Mouse (Mus musculus) intestine, embryonic 15.5 days (tissue): ENCODE data around the gene Hrh3. TPM values are rescaled to one million over a fixed set of nuclear protein-coding genes. Genes with fewer than 3 reads are reported as not detected.

Experiments
- ATAC-seq: fragments of 200-750 bp; cut with Nextera tagmentation; 2 replicates; pipeline ENCODE4 v1.8.0; 2017; ENCODE audit warnings: moderate TSS enrichment, moderate library complexity
- H3K27ac ChIP-seq: fragments of 300-500 bp; sonication (generic); 2 replicates; pipeline ENCODE4 v1.5.1; 2015; ENCODE audit warnings: mild to moderate bottlenecking, inconsistent platforms
- H3K27me3 ChIP-seq: fragments of 300-500 bp; sonication (generic); replicated peaks from 2 replicates; pipeline ENCODE4 v1.6.1; 2015; ENCODE audit warnings: inconsistent platforms
- H3K36me3 ChIP-seq: fragments of 300-500 bp; sonication (generic); 2 replicates; pipeline ENCODE4 v1.6.1; 2015; ENCODE audit warnings: inconsistent platforms
- H3K4me1 ChIP-seq: fragments of 300-500 bp; sonication (generic); replicated peaks from 2 replicates; pipeline ENCODE4 v1.6.1; 2015; ENCODE audit warnings: inconsistent platforms
- H3K4me2 ChIP-seq: fragments of 300-500 bp; sonication (generic); replicated peaks from 2 replicates; pipeline ENCODE4 v1.6.1; 2015; ENCODE audit warnings: mild to moderate bottlenecking, inconsistent platforms
- H3K4me3 ChIP-seq: fragments of 300-500 bp; sonication (generic); replicated peaks from 2 replicates; pipeline ENCODE4 v1.5.1; 2015; ENCODE audit warnings: inconsistent platforms
- H3K9ac ChIP-seq: fragments of 300-500 bp; sonication (generic); 2 replicates; pipeline ENCODE4 v1.6.1; 2015; ENCODE audit warnings: inconsistent platforms
- H3K9me3 ChIP-seq: fragments of 300-500 bp; sonication (generic); 2 replicates; pipeline ENCODE4 v1.6.1; 2016; ENCODE audit warnings: inconsistent platforms
- WGBS: fragments of 180-500 bp; shearing (Covaris S2); methylation state at CpG from one replicate; pipeline ENCODE4 v1.1.7; 2015; 5-methylcytosine and 5-hydroxymethylcytosine counted together
- polyA plus RNA-seq: library from polyadenylated mRNA; unstranded; fragments of >200 nt; fragmentation: Nextera tagmentation; extraction: Ambion mirVana; gene quantifications from 2 replicates; pipeline ENCODE4 v1.2.1, GENCODE M21; 2015

Hrh3 gene
- polyA plus RNA-seq: 0.08 TPM in 1 of 2 replicates, not detected in the other

DNA sequence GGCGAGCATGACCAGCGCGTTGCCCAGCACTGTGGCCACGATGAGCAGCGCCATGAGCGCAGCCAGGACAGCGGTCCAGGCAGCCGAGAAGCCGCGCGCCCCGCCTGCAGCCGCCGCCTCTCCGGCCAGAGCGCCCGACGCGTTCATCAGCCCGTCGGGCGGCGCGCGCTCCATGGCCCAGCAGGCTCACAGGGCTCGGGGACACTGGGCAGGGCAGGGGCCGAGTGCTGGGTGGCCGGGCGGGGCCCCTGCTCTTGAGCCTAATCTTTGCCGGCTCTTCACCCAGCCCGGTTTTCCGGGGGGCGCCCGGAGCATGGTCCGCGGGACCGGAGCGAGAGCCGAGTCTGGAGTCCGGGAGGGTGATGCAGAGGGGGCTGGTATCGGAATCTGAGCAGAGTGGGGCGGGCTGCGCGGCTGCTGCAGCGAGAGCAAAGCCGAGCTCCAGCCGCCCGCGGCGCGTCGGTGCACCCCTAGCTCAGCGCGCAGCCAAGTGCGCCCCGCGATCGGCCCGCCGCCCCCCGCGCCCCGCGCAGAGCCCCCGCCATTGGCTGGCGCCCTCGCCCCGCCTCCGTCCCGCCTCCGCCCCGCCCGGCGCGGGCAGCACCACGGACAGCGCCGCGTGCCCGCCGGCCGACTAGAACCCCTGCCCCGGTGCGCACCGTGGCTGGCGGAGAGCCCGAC is at the start of gene Hrh3:
Gene Hrh3, minus strand, starts transcription at position 511 of the 681 bp plus-strand sequence.
- Histone ChIP-seq H3K4me3 (peak within 1 kb of the TSS; percentile 52), H3K4me2 (peak within 1 kb of the TSS; percentile 94), H3K27ac (no peak within 1 kb of the TSS), H3K27me3 (peaks cover 68% of the 10 kb centered on the region), H3K4me1 (peaks cover 27% of the 10 kb centered on the region), H3K9ac (no peak within 1 kb of the TSS), H3K9me3 (no peaks in the 10 kb centered on the region), H3K36me3 (no peaks in the 10 kb centered on the region)
- WGBS: 0% methylated on average over 58 of the region's 87 CpGs
- ATAC-seq: peak; percentile 93

- peaks cover 38% of the 10 kb centered on the region for H3K36me3 ChIP-seq
- ATAC-seq: no peak
- H3K27me3 ChIP-seq: no peaks in the 10 kb centered on the region
- no peak overlapping the region for H3K4me3 ChIP-seq
- no peak overlapping the region for H3K4me2 ChIP-seq
- no peaks in the 10 kb centered on the region for H3K4me1 ChIP-seq
- no peak overlapping the region for H3K27ac ChIP-seq
- WGBS: 84% methylated on average over 9 of the region's 9 CpGs
- no peaks in the 10 kb centered on the region for H3K9me3 ChIP-seq
- no peak overlapping the region for H3K9ac ChIP-seq
These were observed 44.3 kb upstream of the Hrh3 start for GRCm38 (mm10) chr2:180148551-180148950.

DNA sequence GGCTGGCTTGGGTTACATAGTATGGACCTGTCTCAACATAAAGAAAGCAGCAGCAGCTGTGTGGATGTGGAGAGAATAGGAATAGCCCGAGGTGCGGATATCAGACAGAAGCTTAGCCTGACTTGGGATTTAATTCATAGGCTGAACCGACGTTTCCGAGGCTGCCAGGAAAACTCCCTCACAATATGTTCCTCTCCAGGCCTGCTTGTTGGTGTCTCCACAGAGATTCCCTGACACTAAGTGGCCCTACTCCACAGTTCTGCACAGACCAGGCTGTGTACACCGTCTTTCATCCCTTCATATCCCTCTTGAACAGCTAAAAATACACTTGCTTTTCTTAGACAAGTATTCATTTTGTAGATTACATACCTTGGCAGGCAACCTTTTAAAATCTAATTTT is 43.1 kb upstream of the Hrh3 start:
- Histone ChIP-seq H3K9me3 (no peaks in the 10 kb centered on the region), H3K27ac (no peak overlapping the region), H3K27me3 (no peaks in the 10 kb centered on the region), H3K4me2 (no peak overlapping the region), H3K4me3 (no peak overlapping the region), H3K4me1 (no peaks in the 10 kb centered on the region), H3K9ac (no peak overlapping the region), H3K36me3 (peaks cover 30% of the 10 kb centered on the region)
- WGBS: 91% methylated on average over 6 of the region's 6 CpGs
- no peak for ATAC-seq

- no peak for ATAC-seq
- no peaks in the 10 kb centered on the region for H3K4me1 ChIP-seq
- H3K27me3 ChIP-seq: no peaks in the 10 kb centered on the region
- H3K36me3 ChIP-seq: peaks cover 30% of the 10 kb centered on the region
- no peak overlapping the region for H3K27ac ChIP-seq
- H3K9me3 ChIP-seq: no peaks in the 10 kb centered on the region
- H3K4me2 ChIP-seq: no peak overlapping the region
- no peak overlapping the region for H3K9ac ChIP-seq
- 94% methylated on average over 2 of the region's 2 CpGs for WGBS
- no peak overlapping the region for H3K4me3 ChIP-seq
These were observed 41.8 kb upstream of the Hrh3 start for GRCm38 (mm10) chr2:180146091-180146490.

DNA sequence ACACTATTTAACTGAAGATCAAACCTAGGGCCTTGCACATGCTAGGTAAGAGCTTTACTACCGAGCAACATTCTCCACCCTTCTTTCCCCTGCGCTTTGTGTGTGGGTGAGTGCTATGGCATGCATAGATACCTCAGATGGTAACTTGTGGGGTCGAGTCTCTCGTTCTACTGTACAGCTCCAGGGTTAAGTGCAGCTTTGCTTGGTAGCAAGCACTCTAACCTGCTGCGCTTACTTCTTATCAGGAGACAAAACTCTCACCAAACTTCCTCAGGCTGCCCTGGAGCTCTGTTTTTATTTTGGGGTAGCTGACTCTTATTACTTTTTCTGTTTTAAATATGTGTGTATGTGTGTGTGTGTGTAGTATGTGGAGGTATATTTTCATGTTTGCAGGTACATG is 31.1 kb upstream of the Hrh3 start:
- WGBS: 88% methylated on average over 5 of the region's 5 CpGs
- Histone ChIP-seq H3K4me1 (no peaks in the 10 kb centered on the region), H3K4me2 (no peak overlapping the region), H3K36me3 (no peaks in the 10 kb centered on the region; the same call in 1 of the 2 replicates), H3K27ac (no peak overlapping the region), H3K9me3 (no peaks in the 10 kb centered on the region), H3K9ac (no peak overlapping the region), H3K27me3 (no peaks in the 10 kb centered on the region), H3K4me3 (no peak overlapping the region)
- no peak for ATAC-seq

DNA sequence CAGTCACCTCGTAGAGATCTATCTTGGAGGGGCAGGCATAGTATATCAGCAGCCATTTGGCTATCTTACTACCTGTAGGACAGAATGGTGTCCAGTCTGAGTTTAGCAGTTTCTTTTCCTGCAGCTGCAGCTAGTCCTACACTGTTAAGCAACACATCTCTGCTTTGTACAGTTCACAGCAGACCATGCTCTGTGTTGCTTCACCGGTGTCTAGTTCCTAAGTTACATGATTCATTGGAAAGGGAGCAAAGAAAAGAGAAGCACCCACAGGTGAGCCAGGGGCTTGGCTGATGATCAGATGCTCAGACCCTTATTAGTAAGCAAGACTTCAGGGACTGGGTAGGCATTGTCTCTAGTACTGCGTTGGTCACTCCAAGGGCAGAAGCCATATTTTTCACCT is 29.6 kb upstream of the Hrh3 start:
- Histone ChIP-seq H3K4me3 (no peak overlapping the region), H3K9ac (no peak overlapping the region), H3K27me3 (no peaks in the 10 kb centered on the region), H3K4me2 (no peak overlapping the region), H3K27ac (no peak overlapping the region), H3K36me3 (no peaks in the 10 kb centered on the region), H3K4me1 (no peaks in the 10 kb centered on the region), H3K9me3 (no peaks in the 10 kb centered on the region)
- WGBS: 81% methylated on average over 3 of the region's 3 CpGs
- ATAC-seq: no peak

DNA sequence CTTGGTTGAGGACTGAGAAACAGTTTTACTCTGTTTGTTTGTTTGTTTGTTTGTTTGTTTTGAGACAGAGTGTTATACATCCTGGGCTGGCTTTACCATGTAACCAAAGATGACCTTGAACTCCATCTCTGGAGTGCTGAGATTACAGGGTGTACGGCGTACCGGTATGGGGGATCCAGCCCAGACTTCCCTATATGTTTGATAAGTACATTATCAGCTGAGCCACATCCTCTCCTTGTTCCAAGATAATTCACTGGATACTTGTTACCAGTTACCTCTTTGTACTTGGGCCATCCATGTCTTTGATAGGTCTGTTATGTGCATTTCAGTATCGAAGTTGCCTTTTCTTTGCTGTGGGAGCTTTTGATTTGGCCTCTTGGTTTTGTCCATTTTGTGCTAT is 28.9 kb upstream of the Hrh3 start:
- Histone ChIP-seq H3K4me1 (no peaks in the 10 kb centered on the region), H3K4me3 (no peak overlapping the region), H3K4me2 (no peak overlapping the region), H3K9ac (no peak overlapping the region), H3K9me3 (no peaks in the 10 kb centered on the region), H3K27me3 (no peaks in the 10 kb centered on the region), H3K27ac (no peak overlapping the region), H3K36me3 (no peaks in the 10 kb centered on the region)
- 89% methylated on average over 4 of the region's 4 CpGs for WGBS
- ATAC-seq: no peak

DNA sequence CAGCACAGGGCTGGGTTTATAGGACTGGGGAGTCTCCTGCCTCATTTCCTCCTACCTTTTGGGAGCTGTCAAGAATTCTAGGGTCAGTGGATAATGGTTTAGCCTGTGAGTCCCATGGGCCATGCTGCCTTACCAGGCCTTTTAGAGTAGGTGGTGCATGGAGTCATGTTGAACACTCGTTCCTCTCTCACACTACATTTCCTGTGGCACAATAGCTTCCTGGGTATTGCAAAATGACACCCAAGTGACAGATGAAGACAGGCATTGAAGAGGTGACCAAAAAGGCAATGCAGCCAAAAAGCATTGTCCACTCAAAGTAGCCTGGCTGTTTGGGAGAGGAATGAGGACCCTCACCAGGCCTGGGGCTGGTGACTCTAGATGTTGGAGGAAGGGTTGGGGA is 23.4 kb upstream of the Hrh3 start:
- H3K4me3 ChIP-seq: no peak overlapping the region
- no peaks in the 10 kb centered on the region for H3K27me3 ChIP-seq
- no peak for ATAC-seq
- H3K4me1 ChIP-seq: peaks cover 3% of the 10 kb centered on the region; the same call in 1 of the 2 replicates
- H3K4me2 ChIP-seq: no peak overlapping the region
- H3K9me3 ChIP-seq: no peaks in the 10 kb centered on the region
- 79% methylated on average over 1 of the region's 1 CpGs for WGBS
- no peak overlapping the region for H3K27ac ChIP-seq
- H3K36me3 ChIP-seq: no peaks in the 10 kb centered on the region
- H3K9ac ChIP-seq: no peak overlapping the region

DNA sequence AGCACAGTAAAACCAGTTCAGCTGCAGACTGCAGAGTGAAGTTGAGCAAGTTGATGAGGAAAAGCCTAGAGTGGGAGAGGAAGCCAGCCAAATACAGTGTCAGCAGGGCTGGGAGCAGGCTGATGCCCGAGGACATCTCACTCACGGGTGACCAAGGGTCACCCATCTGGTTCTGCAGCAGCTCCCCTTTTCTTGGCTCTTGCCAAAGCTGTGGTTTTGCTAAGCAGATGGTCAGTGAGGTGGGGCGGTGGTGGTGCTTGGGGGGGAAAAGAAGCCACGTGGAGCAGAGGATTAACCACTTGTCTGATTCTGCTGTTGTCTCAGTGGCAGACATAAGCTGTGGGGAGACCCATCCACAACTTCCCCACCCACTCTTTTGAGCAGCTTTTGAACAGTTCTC is 21.9 kb upstream of the Hrh3 start:
- Histone ChIP-seq H3K9me3 (no peaks in the 10 kb centered on the region), H3K4me2 (no peak overlapping the region), H3K4me1 (peaks cover 3% of the 10 kb centered on the region; the same call in 1 of the 2 replicates), H3K4me3 (no peak overlapping the region), H3K36me3 (no peaks in the 10 kb centered on the region), H3K27me3 (no peaks in the 10 kb centered on the region), H3K9ac (no peak overlapping the region), H3K27ac (no peak overlapping the region)
- WGBS: 25% methylated on average over 4 of the region's 4 CpGs
- no peak for ATAC-seq

- H3K4me1 ChIP-seq: peaks cover 8% of the 10 kb centered on the region
- H3K27ac ChIP-seq: no peak overlapping the region
- no peak overlapping the region for H3K4me2 ChIP-seq
- H3K4me3 ChIP-seq: no peak overlapping the region
- H3K36me3 ChIP-seq: no peaks in the 10 kb centered on the region
- 88% methylated on average over 2 of the region's 2 CpGs for WGBS
- no peaks in the 10 kb centered on the region for H3K27me3 ChIP-seq
- H3K9me3 ChIP-seq: no peaks in the 10 kb centered on the region
- no peak for ATAC-seq
- no peak overlapping the region for H3K9ac ChIP-seq
These were observed 19.9 kb upstream of the Hrh3 start for GRCm38 (mm10) chr2:180124192-180124591.

- Histone ChIP-seq H3K27me3 (no peaks in the 10 kb centered on the region), H3K27ac (no peak overlapping the region), H3K4me2 (peak overlapping the region; percentile 89), H3K4me1 (peaks cover 21% of the 10 kb centered on the region), H3K36me3 (no peaks in the 10 kb centered on the region), H3K9me3 (no peaks in the 10 kb centered on the region), H3K9ac (peak overlapping the region; percentile 88), H3K4me3 (peak overlapping the region; percentile 94)
- WGBS: 64% methylated on average over 5 of the region's 5 CpGs
- ATAC-seq: no peak
These were observed 16.0 kb upstream of the Hrh3 start for GRCm38 (mm10) chr2:180120292-180120761.

DNA sequence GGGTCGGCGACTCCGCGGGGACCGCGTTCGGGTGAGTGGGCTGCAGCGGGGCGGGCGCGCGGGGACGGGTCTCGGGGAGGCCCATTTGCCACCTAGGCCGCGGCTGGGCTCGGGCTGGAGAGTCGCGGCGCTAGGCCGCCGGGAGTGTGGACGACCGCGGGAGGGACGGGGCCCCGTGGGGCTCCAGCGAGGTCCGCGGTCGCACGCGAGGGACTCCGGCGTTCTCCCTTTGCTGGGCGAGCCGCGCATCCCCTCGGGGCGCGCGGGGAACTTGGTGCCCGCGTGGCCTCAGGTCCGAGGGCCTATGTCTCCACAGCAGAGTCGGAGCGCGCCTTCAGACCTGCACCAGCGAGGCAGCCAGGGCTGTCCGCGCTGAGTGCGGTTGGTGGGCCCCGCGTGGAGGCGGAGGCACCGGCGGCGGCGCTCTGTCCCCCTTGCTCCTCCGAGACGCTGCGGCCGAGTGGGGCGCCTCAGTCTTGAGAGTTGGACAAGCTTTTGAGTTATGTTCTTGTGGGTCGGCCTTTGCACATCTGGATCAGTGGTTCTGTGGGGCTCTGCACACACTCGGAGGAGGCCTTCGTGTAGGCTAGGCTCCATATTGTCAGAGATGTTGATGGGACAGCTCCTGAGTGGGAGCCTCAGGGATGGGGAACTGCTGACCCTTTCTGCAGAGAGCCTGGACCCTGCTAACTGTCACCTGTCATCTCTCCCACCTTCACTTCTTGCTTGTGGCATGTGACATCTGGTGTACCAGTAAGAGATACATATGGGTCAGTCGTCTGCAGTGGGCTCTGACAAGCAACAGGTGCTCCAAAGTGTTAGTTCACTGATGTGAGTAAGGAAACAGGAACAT is 15.4 kb upstream of the Hrh3 start:
- under 1% methylated on average over 60 of the region's 68 CpGs for WGBS
- Histone ChIP-seq H3K4me2 (peak overlapping the region; percentile 89), H3K4me3 (peak overlapping the region; percentile 94), H3K27me3 (no peaks in the 10 kb centered on the region), H3K9ac (peak overlapping the region; percentile 88), H3K36me3 (no peaks in the 10 kb centered on the region), H3K4me1 (peaks cover 21% of the 10 kb centered on the region), H3K9me3 (no peaks in the 10 kb centered on the region), H3K27ac (peak overlapping the region; percentile 73)
- ATAC-seq: peak; percentile 55
